Mouse (Mus musculus): ENCODE measurements at regions not wholly inside any gene's neighbourhood (a gene's known extent, or its start where the extent isn't known, plus 50 kb on each side); places are given as distances from the start of the nearest gene placed in this dataset.

DNA sequence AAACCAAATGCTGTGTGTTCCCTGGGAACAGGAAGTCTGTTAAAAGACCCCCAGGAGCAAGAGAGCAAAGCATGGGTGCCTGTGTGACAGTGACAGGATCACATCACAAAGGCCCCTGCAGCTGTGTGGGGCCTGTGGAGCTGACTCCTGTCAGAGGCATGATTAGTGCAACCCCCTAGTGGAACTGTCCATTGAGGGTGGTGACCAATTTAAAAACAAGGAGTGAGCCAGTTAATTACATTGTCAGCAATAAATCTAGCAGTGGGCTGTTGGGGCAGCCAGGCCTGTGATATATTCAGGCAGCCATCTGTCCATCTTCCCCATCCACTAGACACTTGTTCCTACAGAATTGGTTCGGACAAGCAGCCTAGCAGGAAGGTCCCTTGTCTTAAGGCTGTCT lies 121.8 kb upstream of the Cxxc4 start:
- no peak for TF ChIP-seq POLR2A (IDR thresholded peaks at IDR 0.05; ENCODE audit: borderline replicate concordance, extremely low read depth, insufficient read depth, insufficient read length, poor library complexity, severe bottlenecking)
- no peak for TF ChIP-seq CTCF (IDR thresholded peaks at IDR 0.05; ENCODE audit: borderline replicate concordance, extremely low read depth, insufficient read depth, insufficient read length)

Data from brain, embryonic 14.5 days (tissue).